Mouse (Mus musculus): ENCODE measurements around the gene Mxd1. TPM values are rescaled to one million over a fixed set of nuclear protein-coding genes. Genes with fewer than 3 reads are reported as not detected.

The Mxd1 gene
- polyA plus RNA-seq (2014; fragmentation: Nextera tagmentation; extraction: Ambion mirVana) = 13.5 and 15.1 TPM in 2 replicates

DNA sequence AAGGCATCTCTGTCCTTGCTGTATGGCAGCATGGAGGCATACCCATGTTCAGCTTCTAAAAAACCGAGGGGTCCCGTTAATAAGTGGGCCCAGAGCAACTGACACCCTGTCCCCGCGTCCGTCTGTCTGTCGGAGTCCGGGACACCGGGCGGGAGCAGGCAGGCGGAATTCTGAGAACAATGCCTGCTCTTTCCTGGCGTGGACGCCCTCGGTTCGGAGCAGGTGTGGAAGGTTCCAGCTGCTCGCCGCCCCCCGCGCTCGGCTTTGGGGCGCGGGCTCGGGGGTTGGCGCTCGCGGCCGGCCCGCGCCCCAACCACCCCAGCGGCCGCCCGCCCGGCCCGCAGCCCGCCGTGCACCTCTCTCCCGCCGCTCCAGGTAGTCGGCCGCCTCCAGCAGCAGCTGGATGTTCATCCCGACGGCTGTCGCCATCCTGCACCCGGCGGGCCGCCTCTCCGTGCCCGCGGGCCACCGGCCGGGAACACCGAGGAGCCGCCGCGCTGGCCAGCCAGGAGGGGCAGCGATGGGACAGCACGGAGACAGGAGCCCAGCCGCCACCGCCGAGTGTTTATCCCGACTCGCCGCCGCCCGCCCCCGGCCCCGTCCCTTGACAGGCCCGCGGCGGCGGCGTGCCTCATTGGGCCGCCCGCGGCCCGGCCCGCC, at the start of gene Mxd1:
TSS of gene Mxd1 (minus strand) at position 582 of the 660 bp plus-strand sequence.
- Histone ChIP-seq H3K27ac (replicated peaks; ENCODE audit: low read depth, low read length) (peak within 1 kb of the TSS; percentile 41; the same call in 1 of the 2 replicates), H3K27me3 (ENCODE audit: control insufficient read depth, insufficient read depth, low read length) (no peaks in the 10 kb centered on the region), H3K9ac (replicated peaks; ENCODE audit: low read length) (peak within 1 kb of the TSS; percentile 79), H3K4me1 (ENCODE audit: control insufficient read depth, insufficient read depth, low read length) (no peaks in the 10 kb centered on the region), H3K36me3 (replicated peaks; ENCODE audit: control insufficient read depth, insufficient read depth, low read depth, low read length) (no peaks in the 10 kb centered on the region; the same call in 1 of the 2 replicates), H3K4me3 (ENCODE audit: low read depth, low read length) (peak within 1 kb of the TSS; percentile 95), H3K4me2 (ENCODE audit: low read depth, low read length) (peak within 1 kb of the TSS; percentile 88), H3K9me3 (replicated peaks; ENCODE audit: control insufficient read depth, low read length) (no peaks in the 10 kb centered on the region)
- no peak for DNase-seq (ENCODE audit: low spot score)
- under 1% methylated on average over 52 of the region's 76 CpGs for WGBS
- ATAC-seq (replicated peaks; ENCODE audit: insufficient number of reproducible peaks, low FRiP score, low TSS enrichment, low read depth) = no peak

DNA sequence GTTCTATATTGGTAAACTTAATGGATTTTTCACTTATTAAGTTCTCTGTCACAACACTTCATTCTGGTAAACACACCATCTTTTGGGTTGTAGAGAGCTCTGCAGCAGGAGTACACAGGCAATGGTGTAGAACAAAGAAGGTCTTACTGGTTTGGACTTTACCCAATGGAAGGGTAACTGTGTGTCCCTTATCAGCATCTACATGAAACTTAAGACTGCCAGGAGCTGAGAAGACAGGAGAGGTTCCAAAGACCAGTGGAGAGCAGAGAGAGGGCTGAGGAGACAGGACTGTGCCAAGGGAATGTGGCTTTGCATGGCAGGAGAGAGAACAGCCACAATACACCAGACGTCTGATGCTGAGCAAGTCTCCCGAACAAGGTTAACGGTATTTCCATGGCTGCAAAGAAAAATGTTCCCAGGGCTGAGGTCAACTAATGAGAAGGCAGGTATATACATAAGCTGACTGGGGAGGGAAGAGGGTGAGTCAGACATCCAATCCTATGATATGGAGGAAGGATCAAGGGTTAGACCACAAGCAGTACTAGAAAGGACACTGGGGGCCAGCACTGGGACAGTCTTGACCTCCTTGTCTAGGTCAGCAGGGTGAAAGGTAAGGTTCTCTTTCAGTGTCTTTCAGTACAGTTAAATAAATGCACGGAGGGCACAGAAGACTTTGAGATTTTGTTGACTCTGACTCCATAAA, 39.3 kb upstream of the Mxd1 start:
- no peaks in the 10 kb centered on the region for H3K4me1 ChIP-seq (ENCODE audit: control insufficient read depth, insufficient read depth, low read length)
- H3K36me3 ChIP-seq (replicated peaks; ENCODE audit: control insufficient read depth, insufficient read depth, low read depth, low read length) = no peaks in the 10 kb centered on the region; the same call in none of the 2 replicates
- 86% methylated on average over 4 of the region's 4 CpGs for WGBS

DNA sequence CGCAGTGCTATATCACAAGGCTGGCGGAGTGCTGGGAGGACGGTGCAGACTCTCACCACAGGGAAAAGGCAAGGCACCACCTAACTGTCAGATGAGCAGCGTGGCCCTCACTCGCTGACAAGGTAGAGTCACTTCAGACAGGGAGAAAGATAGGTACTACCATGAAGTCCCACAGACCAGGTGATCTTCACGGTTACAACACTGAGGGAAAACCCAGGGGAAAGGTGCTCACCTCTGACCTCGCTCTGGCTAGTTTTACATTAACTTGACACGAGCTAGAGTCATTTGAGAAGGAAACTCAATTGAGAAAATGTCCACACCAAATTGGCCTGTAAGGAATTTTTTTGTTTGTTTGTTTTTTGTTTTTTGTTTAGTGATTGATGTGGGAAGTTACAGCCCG, 33.6 kb upstream of the Mxd1 start:
- WGBS = 85% methylated on average over 9 of the region's 9 CpGs
- no peak overlapping the region for H3K9ac ChIP-seq (replicated peaks; ENCODE audit: low read length)
- H3K27ac ChIP-seq (replicated peaks; ENCODE audit: low read depth, low read length) = no peak overlapping the region
- no peaks in the 10 kb centered on the region for H3K27me3 ChIP-seq (ENCODE audit: control insufficient read depth, insufficient read depth, low read length)
- no peaks in the 10 kb centered on the region for H3K9me3 ChIP-seq (replicated peaks; ENCODE audit: control insufficient read depth, low read length)
- no peak overlapping the region for H3K4me2 ChIP-seq (ENCODE audit: low read depth, low read length)
- H3K36me3 ChIP-seq (replicated peaks; ENCODE audit: control insufficient read depth, insufficient read depth, low read depth, low read length) = no peaks in the 10 kb centered on the region; the same call in 1 of the 2 replicates
- no peak for ATAC-seq (replicated peaks; ENCODE audit: insufficient number of reproducible peaks, low FRiP score, low TSS enrichment, low read depth)
- DNase-seq (ENCODE audit: low spot score) = no peak
- no peaks in the 10 kb centered on the region for H3K4me1 ChIP-seq (ENCODE audit: control insufficient read depth, insufficient read depth, low read length)
- no peak overlapping the region for H3K4me3 ChIP-seq (ENCODE audit: low read depth, low read length)

More for the DNA sequence above, 39.3 kb upstream of the Mxd1 start:
- no peak for DNase-seq (ENCODE audit: low spot score)
- no peaks in the 10 kb centered on the region for H3K9me3 ChIP-seq (replicated peaks; ENCODE audit: control insufficient read depth, low read length)
- H3K27me3 ChIP-seq (ENCODE audit: control insufficient read depth, insufficient read depth, low read length) = no peaks in the 10 kb centered on the region
- H3K4me3 ChIP-seq (ENCODE audit: low read depth, low read length) = no peak overlapping the region
- no peak for ATAC-seq (replicated peaks; ENCODE audit: insufficient number of reproducible peaks, low FRiP score, low TSS enrichment, low read depth)
- no peak overlapping the region for H3K9ac ChIP-seq (replicated peaks; ENCODE audit: low read length)
- no peak overlapping the region for H3K4me2 ChIP-seq (ENCODE audit: low read depth, low read length)
- H3K27ac ChIP-seq (replicated peaks; ENCODE audit: low read depth, low read length) = no peak overlapping the region

DNA sequence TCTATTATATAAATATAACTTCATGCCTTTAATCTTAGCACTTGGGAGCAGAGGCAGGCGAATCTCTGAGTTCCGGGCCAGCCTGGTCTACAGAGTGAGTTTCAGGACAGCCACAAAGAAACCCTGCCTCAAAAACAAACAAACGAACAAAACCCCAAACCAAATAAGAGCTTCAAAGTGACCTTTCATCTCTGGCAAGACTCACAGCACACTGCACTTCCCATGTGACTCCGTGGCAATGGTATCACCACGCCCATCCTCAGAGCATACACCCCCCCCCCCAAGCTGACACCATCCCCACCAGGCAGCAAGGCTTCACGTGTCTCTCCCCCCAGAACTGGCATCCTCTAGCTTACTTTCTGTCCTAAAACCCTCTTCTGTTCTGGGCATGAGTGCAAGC, 28.9 kb upstream of the Mxd1 start:
- Histone ChIP-seq H3K27ac (replicated peaks; ENCODE audit: low read depth, low read length) (no peak overlapping the region), H3K9me3 (replicated peaks; ENCODE audit: control insufficient read depth, low read length) (no peaks in the 10 kb centered on the region), H3K27me3 (ENCODE audit: control insufficient read depth, insufficient read depth, low read length) (no peaks in the 10 kb centered on the region), H3K9ac (replicated peaks; ENCODE audit: low read length) (no peak overlapping the region), H3K4me3 (ENCODE audit: low read depth, low read length) (no peak overlapping the region), H3K4me1 (ENCODE audit: control insufficient read depth, insufficient read depth, low read length) (no peaks in the 10 kb centered on the region), H3K4me2 (ENCODE audit: low read depth, low read length) (no peak overlapping the region), H3K36me3 (replicated peaks; ENCODE audit: control insufficient read depth, insufficient read depth, low read depth, low read length) (no peaks in the 10 kb centered on the region; the same call in 1 of the 2 replicates)
- ATAC-seq (replicated peaks; ENCODE audit: insufficient number of reproducible peaks, low FRiP score, low TSS enrichment, low read depth) (no peak), DNase-seq (ENCODE audit: low spot score) (no peak)
- WGBS = 82% methylated on average over 6 of the region's 6 CpGs

DNA sequence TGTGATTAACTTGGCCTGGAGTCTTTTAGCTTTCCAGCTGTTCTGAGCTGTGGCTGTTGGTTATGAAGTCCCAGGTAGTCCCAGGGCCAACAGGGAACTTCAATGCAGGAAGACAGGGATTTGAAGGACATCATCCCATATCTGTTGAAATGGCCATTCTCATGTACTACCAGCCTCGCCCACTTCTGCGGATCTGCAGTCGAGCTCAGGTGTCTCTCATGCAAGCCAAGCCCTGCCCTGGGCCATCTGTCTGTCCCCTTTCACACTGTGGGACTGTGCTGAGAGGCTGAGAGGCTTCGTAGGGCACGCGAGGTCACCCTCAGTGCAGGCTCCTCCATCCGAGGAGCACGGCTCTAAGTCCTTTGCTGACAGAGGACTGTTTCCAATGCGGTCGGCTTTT, 27.3 kb upstream of the Mxd1 start:
- Histone ChIP-seq H3K9me3 (replicated peaks; ENCODE audit: control insufficient read depth, low read length) (no peaks in the 10 kb centered on the region), H3K9ac (replicated peaks; ENCODE audit: low read length) (no peak overlapping the region), H3K27me3 (ENCODE audit: control insufficient read depth, insufficient read depth, low read length) (no peaks in the 10 kb centered on the region), H3K4me3 (ENCODE audit: low read depth, low read length) (no peak overlapping the region), H3K4me2 (ENCODE audit: low read depth, low read length) (no peak overlapping the region), H3K27ac (replicated peaks; ENCODE audit: low read depth, low read length) (no peak overlapping the region), H3K36me3 (replicated peaks; ENCODE audit: control insufficient read depth, insufficient read depth, low read depth, low read length) (no peaks in the 10 kb centered on the region; the same call in 1 of the 2 replicates), H3K4me1 (ENCODE audit: control insufficient read depth, insufficient read depth, low read length) (no peaks in the 10 kb centered on the region)
- ATAC-seq (replicated peaks; ENCODE audit: insufficient number of reproducible peaks, low FRiP score, low TSS enrichment, low read depth) (no peak), DNase-seq (ENCODE audit: low spot score) (no peak)
- 83% methylated on average over 10 of the region's 10 CpGs for WGBS

DNA sequence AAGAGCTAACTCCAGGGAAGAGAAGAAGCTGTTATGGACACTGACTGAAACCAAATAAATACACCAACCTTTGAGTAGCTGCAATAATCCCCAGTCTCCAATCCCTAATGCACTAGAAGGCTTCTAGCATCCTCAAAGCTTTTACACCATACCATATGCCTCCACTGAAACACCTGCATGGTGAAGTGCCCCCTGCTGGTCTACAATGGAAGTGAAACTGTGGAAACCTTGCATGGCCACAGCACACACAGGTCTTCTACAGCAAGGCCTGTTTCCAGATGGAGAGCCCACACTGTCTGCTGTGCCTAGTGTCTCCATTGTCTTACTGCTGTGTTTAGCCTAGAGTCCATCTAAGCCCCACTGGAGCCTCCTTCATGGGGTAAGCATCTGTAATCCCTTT, 25.5 kb upstream of the Mxd1 start:
- H3K27me3 ChIP-seq (ENCODE audit: control insufficient read depth, insufficient read depth, low read length) = no peaks in the 10 kb centered on the region
- peak; percentile 63 for DNase-seq (ENCODE audit: low spot score)
- ATAC-seq (replicated peaks; ENCODE audit: insufficient number of reproducible peaks, low FRiP score, low TSS enrichment, low read depth) = no peak
- no peak overlapping the region for H3K4me3 ChIP-seq (ENCODE audit: low read depth, low read length)
- H3K4me2 ChIP-seq (ENCODE audit: low read depth, low read length) = no peak overlapping the region
- no peak overlapping the region for H3K27ac ChIP-seq (replicated peaks; ENCODE audit: low read depth, low read length)
- H3K9ac ChIP-seq (replicated peaks; ENCODE audit: low read length) = no peak overlapping the region
- H3K36me3 ChIP-seq (replicated peaks; ENCODE audit: control insufficient read depth, insufficient read depth, low read depth, low read length) = no peaks in the 10 kb centered on the region; the same call in 1 of the 2 replicates
- no peaks in the 10 kb centered on the region for H3K9me3 ChIP-seq (replicated peaks; ENCODE audit: control insufficient read depth, low read length)
- no peaks in the 10 kb centered on the region for H3K4me1 ChIP-seq (ENCODE audit: control insufficient read depth, insufficient read depth, low read length)

DNA sequence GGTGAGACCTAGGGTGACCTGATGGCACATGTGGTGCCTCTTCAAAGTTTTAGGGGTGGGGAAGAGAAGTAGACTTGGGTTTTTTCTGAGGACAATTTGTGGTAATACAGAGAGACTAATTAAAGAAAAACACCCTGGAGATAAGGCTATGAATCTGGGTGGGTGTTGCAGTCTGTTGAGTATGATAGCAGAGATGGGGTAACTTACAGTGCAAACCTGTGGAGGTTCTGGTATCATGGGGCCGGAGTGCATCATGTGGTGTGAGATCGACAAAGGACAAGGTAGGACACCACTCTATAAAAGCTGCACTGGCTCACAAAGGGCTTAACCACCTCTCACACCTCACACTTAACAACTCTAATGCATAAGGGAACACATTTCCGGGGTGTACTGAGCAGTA, 20.7 kb upstream of the Mxd1 start:
- Histone ChIP-seq H3K9ac (replicated peaks; ENCODE audit: low read length) (no peak overlapping the region), H3K27ac (replicated peaks; ENCODE audit: low read depth, low read length) (no peak overlapping the region), H3K4me3 (ENCODE audit: low read depth, low read length) (no peak overlapping the region), H3K4me2 (ENCODE audit: low read depth, low read length) (no peak overlapping the region), H3K36me3 (replicated peaks; ENCODE audit: control insufficient read depth, insufficient read depth, low read depth, low read length) (no peaks in the 10 kb centered on the region), H3K27me3 (ENCODE audit: control insufficient read depth, insufficient read depth, low read length) (no peaks in the 10 kb centered on the region), H3K4me1 (ENCODE audit: control insufficient read depth, insufficient read depth, low read length) (no peaks in the 10 kb centered on the region), H3K9me3 (replicated peaks; ENCODE audit: control insufficient read depth, low read length) (no peaks in the 10 kb centered on the region)
- 94% methylated on average over 3 of the region's 3 CpGs for WGBS
- DNase-seq (ENCODE audit: low spot score) (no peak), ATAC-seq (replicated peaks; ENCODE audit: insufficient number of reproducible peaks, low FRiP score, low TSS enrichment, low read depth) (no peak)

DNA sequence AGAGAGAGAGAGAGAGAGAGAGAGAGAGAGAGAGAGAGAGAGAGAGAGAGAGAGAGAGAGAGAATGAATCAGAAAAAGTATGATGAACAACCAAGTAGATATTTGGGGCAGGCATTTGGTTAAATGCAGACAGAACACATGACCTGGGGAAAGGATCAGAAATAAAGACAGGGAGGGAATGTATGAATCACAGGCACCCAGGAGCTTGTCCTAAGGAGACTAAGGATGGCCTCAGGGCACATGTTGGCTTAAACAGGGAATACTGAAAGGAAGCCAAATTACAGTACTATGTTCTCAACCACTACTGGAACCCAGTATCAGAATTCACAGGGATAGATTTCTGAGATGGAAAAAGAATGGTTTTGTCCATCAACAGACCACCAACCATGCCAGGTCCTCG, 18.0 kb upstream of the Mxd1 start:
- Histone ChIP-seq H3K27ac (replicated peaks; ENCODE audit: low read depth, low read length) (no peak overlapping the region), H3K9me3 (replicated peaks; ENCODE audit: control insufficient read depth, low read length) (no peaks in the 10 kb centered on the region), H3K9ac (replicated peaks; ENCODE audit: low read length) (no peak overlapping the region), H3K4me2 (ENCODE audit: low read depth, low read length) (no peak overlapping the region), H3K27me3 (ENCODE audit: control insufficient read depth, insufficient read depth, low read length) (no peaks in the 10 kb centered on the region), H3K4me1 (ENCODE audit: control insufficient read depth, insufficient read depth, low read length) (no peaks in the 10 kb centered on the region), H3K4me3 (ENCODE audit: low read depth, low read length) (no peak overlapping the region), H3K36me3 (replicated peaks; ENCODE audit: control insufficient read depth, insufficient read depth, low read depth, low read length) (no peaks in the 10 kb centered on the region)
- no peak for ATAC-seq (replicated peaks; ENCODE audit: insufficient number of reproducible peaks, low FRiP score, low TSS enrichment, low read depth)
- WGBS = 76% methylated on average over 1 of the region's 1 CpGs
- DNase-seq (ENCODE audit: low spot score) = no peak
